Mouse (Mus musculus) MN1 (cell line): ENCODE measurements around the gene Pfdn4.
A peak's percentile ranks its signal among the peaks of the same experiment; 100 is the strongest.

Source experiments
- DNase-seq: peaks from one replicate; pipeline ENCODE4 v3.0.0-alpha.2; 2016; ENCODE audit warnings: low spot score

Gene Pfdn4

GRCm38 (mm10) chr2:170497091-170497566 is 901 bp downstream of the Pfdn4 start, which contains the start of gene Cyp24a1:
TSS of gene Cyp24a1 (minus strand) at chr2:170497145.
- DNase-seq: no peak

- no peak for DNase-seq
Observed at GRCm38 (mm10) chr2:170498011-170498410, 1.8 kb downstream of the Pfdn4 start.

- DNase-seq: peak; percentile 80
Observed at GRCm38 (mm10) chr2:170503343-170503742, 7.1 kb downstream of the Pfdn4 start.

DNA sequence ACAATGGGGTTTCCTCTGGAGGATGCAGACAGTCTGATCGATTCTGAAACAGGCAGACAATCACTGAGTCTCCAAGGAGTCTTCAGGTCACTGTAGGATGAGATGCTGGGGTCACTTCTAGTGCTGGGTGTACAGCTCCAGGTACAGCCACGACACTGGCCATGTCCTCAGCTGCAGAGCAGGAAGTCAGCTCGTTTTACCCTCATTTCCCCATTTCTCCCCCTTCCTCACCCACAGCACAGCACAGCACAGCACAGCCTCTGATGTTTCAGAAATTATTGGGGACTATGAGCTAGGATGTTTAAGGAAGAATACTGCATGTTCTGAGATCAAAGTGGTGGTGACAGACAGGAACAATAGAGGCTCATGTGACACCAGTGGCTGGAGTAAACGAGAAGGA is 7.8 kb downstream of the Pfdn4 start:
- no peak for DNase-seq

- peak; percentile 87 for DNase-seq
Observed at GRCm38 (mm10) chr2:170507734-170508133, 11.5 kb downstream of the Pfdn4 start.

GRCm38 (mm10) chr2:170508821-170509220 is 12.6 kb downstream of the Pfdn4 start:
- DNase-seq: peak; percentile 89

DNA sequence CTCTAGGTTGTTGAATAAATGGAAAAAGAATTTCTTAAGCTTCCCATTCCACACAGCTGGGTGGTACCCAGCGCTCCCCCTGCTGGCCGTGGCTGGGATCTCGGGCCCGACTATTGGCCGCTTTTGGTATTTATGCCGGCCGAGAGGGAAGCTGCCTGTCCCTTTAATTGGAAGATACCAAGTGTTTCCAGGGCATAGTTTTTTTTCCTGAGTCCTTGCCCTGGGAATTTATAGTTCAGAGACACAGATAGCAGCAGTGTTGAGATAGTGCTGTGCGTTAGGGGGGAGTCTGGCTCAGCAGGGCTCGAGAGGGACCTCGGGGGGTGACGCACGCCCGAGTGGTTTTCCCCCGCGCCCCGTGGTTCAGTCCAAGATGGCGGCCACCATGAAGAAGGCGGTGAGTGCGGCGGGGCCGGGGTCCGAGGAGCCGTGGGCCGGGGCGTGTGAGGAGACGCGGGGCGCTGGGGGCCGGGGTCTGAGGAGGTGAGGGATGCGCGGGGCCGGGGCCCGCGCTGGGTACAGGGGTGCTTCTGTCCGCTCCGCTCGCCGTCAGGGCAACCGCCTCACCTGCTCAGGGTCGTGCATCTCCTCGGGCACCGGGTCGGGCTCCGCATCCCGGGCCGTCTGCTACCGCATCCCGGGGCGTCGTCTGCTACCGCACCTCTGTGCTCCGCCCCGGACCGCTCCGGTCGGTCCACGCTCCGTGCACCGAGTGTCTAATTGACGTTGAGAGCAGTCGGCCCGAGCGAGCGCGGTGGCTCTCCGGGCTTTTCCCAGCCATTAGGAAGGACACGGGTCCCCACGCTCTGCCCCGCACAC is 15.1 kb downstream of the Pfdn4 start:
- peak; percentile 90 for DNase-seq

GRCm38 (mm10) chr2:170513756-170514155 is 17.5 kb downstream of the Pfdn4 start:
- DNase-seq: no peak

DNA sequence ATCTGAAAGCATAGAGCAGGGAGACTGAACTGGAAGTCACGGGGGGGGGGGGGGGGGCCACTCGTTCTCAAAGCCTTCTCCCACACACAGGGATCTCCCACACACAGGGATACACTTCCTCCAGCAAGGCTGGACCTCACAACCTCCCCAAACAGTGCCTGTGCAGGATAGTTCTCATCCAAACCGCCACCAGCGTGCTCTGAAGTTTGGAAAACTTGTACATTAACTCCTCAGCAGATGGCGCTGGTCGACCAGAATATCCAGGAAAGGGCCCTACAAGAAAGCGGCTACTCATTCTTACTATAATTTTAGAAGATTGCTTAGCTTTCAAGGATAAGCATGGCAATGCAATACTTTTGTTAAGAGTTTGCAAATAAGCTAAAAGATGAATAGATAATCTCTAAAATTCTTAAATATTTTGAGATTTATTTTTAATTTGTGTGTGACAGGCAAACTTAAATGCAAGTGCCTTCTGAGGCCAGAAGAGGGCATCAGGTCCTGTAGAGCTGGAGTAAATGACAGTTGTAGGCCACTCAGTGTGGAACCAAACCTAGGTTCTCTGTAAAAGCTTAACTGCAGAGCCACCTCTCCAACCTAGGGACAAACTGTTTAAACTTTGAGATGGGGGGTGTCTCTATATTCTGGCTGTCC is 24.2 kb downstream of the Pfdn4 start:
- peak; percentile 74 for DNase-seq

DNA sequence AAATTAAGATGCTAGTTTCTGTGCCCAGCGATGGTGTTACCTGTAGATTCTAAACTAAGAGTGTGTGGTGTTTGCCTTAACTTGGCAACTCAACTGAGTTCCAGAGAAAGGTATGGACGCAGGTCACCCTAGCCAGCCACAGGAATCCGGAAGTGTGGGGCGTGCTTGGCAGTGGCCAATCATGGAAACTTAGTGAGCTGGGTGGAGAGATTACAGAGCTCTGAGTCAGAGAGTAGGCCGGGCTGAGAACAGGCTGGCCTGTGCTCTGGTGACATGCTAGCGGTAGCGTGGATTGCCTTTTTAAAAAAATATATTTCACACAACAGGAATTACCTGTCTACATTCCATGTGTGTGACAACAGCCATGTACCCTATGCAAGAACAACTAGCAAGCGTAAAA is 30.3 kb downstream of the Pfdn4 start:
- DNase-seq: no peak

DNA sequence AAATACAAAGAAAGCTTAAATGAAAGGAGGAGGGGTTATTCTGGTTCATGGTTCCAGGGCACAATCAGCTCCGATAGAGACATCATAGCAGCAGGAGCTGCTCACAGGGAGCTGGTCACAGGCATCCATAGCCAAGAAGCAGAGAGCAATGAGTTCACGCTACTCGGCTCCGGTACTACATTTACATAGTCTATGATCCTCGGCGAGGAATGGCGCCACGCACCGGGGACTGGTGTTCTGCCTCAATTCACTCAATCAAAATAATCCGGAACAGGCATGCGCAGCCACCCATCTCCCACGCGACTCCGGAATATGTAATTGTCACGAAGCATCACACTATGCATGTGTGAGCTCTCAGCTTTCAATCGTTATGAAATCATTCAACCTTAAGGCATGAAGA is 31.8 kb downstream of the Pfdn4 start:
- DNase-seq: no peak

- no peak for DNase-seq
Observed at GRCm38 (mm10) chr2:170529766-170530165, 33.5 kb downstream of the Pfdn4 start.

GRCm38 (mm10) chr2:170530256-170530655 is 34.0 kb downstream of the Pfdn4 start:
- DNase-seq: no peak

DNA sequence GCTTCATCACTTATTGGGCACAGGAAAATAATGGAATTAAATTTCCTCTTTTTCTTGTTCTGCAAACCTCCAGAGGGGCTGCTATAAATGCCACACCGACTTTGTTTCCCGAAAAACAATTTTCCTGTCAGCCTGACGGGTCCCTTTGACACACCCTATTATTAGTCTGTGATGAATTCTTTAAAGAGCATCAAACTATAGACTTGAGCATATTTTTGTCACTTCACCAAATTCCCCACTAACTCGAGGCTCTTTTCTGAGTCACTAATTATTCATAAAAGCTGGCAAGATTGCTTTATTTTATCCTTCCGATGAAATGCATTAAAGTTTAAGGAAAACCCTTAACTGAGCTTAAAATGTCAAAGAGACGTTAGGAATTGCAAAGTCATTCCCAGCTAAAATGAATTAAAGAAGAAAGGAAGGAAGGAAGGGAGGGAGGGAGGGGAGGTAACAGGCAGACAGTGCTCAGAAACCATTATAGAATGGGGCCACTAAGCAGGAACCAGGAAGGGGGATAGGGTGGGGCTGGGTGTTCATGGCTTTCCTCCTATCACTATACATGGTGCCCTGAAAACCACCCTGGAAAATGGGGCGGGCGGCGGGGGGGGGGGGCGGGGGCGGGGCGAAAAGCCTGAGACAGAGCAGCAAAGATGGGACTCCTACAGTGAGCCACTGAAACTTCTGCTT is 38.0 kb downstream of the Pfdn4 start:
- DNase-seq: no peak

DNA sequence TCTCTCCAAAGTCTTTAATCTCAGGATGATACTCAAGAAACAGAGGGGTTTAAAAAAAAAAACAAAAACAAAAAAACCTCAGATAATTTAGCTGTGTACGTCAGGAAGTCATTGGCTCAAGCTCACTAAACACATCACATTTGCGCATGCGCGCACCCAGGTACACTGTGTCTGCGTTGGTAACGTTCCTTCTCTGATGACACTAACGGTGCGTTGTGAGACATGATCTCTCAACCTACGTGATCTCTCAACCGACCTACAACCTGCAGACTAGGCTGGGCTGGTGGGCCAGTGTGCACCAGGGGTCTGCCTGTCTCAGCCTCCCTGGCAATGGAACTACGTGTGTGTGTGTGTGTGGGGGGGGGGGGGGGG is 38.6 kb downstream of the Pfdn4 start:
- DNase-seq: no peak

DNA sequence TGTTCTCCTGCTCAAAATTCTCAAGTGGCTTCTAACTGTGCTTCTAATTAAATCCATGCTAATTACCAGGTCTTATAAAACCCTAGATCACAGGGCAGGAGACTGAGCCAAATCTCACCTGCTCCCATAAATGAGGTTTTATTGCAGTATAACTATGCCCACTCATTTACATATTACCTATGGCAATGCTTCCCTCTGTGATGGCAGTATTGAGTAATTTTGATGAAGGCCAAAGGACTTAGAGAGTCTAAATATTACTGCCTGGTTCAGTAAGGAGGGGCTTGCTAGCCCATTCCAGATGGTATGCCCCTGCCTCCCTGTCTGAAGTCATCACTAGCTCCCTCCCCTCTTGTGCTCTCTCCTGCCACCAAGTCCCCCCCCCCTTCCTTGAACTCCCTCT is 39.6 kb downstream of the Pfdn4 start:
- no peak for DNase-seq

DNA sequence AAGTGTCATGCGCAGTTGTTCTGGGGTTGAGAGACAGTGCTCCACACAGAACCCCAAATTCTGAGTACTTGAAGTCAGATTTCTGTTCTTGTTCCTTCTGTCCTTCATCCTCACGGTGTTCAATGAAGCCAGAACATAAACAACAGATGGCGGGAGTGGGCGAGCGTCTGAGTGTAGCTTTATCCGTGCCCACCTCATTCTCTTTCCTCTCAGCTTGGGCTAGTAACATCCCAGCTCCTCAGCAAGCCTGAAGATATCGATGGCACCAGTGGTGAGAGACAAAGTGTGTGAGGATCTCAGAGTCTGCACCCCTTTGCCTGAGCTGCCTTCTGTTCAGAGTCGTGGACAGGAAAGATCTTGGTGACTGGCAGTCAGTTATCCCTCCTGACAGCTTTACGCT is 43.0 kb downstream of the Pfdn4 start:
- no peak for DNase-seq

- no peak for DNase-seq
Observed at GRCm38 (mm10) chr2:170543625-170544024, 47.4 kb downstream of the Pfdn4 start.

GRCm38 (mm10) chr2:170544159-170544558 is 47.9 kb downstream of the Pfdn4 start:
- no peak for DNase-seq

DNA sequence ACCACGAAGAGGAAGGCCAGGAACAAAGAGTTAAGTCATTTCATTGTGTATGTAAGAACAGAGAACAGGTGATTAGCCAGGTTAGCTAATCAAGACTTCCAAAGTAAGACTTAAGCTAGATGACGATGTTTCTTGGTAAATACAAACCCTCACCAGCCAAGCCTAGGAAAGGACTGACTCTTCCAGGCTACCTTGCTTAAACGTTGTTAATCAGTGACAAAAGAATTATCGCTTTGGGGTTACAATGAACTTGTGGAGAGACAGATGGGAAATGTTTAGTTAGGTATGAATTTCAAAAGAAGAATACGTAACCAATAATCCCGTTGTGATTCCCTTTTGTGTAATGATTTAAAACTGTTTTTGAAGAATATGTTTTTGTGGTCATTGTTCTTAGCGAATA is 48.7 kb downstream of the Pfdn4 start:
- no peak for DNase-seq

DNA sequence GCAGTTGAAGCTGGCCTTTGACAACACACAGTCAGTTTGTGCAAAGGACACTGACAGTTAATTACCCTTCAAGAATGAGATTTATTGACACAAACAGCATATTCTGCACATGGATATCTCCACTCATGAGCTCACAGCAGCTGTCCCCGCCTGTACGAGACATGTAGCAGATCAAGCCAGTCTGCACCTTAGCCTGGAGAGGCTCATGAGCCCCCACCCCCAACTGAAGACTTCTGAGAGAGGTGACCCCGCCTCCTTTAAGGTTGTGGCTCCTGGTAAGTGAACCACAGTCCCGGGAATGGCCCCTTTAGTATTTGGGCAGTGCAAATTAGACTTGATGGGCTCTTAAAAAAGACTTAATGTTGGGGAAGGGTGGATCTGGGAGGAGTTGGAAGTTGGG is 49.5 kb downstream of the Pfdn4 start:
- no peak for DNase-seq

- no peak for DNase-seq
Observed at GRCm38 (mm10) chr2:170547526-170547925, 51.3 kb downstream of the Pfdn4 start.

DNA sequence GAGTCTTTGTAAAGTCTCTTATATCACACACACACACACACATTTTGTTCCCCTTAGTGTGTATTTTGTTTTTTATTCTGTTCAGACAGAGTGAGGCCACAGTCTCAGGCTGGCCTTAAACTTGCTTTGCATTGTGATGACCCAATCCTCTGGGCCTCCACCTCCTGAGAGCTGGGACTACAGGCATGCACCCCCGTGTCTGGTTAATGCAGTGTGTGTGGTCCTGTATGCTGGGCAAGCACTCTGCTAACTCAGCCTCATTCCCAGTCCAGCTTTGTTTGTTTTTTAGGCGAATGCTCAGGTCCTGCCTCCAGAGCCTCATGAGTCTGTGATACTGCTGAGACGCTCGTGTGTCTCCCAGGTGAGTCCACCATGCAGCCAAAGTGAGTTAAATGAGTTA is 51.8 kb downstream of the Pfdn4 start:
- no peak for DNase-seq
